8 mouse cellular contexts compared by ENCODE assay signal in the genomic region with DNA sequence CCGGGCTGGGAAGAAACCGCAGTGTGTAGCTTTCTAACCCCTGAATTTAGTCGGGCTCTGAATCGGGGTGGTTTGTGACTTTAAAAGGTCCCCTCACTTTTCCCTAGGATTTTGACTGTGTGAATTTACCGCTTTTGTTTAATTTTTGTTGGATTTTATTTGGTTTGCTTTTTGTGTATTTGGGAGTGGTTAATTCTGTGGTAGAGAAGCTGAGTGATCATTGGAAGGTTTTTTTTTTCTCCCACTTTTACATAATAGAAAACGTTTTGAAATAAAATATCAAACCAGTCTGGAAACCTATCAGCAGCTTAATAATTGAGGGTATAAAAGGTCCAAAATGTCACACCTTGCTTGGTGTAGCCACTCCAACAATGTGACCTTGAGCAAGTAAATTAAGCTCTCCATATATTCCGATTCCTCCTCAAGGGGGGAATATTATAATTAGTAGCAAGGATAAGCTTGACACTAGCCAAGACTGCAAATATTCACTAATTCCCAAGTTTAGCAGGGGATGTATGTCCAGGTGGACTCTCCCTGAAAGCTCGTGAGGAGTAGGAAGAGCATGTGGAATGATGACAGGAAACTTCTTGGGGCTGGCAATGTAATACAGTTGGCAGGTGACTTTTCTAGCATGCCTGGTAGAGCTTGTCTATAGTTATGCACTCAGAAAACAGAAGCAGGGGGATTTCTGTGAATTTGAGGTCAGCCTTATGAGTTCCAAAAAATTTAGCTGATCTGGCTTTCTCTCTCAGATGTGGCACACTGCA. TPM values are rescaled to one million over a fixed set of nuclear protein-coding genes. Genes with fewer than 3 reads are reported as not detected.
DNase-seq lines count a peak whose midpoint lies in the region; ATAC-seq and TF ChIP-seq lines count a peak whose summit lies in the region.

No protein-coding gene starts in this region.

- no peak for TF ChIP-seq CTCF in layer of hippocampus, adult 2 months (conservative IDR thresholded peaks at IDR 0.05)

- DNase-seq in layer of hippocampus, adult 2 months (ENCODE audit: low spot score in 2 of 2) = no peak
- no peak for DNase-seq in layer of hippocampus, adult 9-10 months (ENCODE audit: low spot score)
- DNase-seq in c-Kit-positive CD71-positive TER-119-positive erythroid progenitor cells, embryonic 14.5 days (ENCODE audit: low spot score) = peak; percentile 26
- no peak for DNase-seq in layer of hippocampus, postnatal 25 days (ENCODE audit: extremely low spot score in 1 of 2, low spot score in 1 of 2)
- no peak for DNase-seq in ovary, postnatal 14 days (ENCODE audit: low spot score)

- 10% methylated on average over 8 of the region's 8 CpGs for WGBS in hindbrain, embryonic 15.5 days
- 10% methylated on average over 8 of the region's 8 CpGs for WGBS in midbrain, embryonic 16.5 days

- H3K27me3 ChIP-seq in hindbrain, embryonic 15.5 days = no peaks in the 10 kb centered on the region
- no peaks in the 10 kb centered on the region for H3K27me3 ChIP-seq in midbrain, embryonic 16.5 days (ENCODE audit: control insufficient read depth, insufficient read depth, low read depth, low read length)

- ATAC-seq in hindbrain, embryonic 15.5 days (ENCODE audit: low FRiP score, low read depth) = no peak
- ATAC-seq in midbrain, embryonic 16.5 days = no peak
- ATAC-seq in activated CD4-positive, CD25-positive, alpha-beta regulatory T cell, adult 4 months = no peak

- peak overlapping the region; percentile 95 for H3K27ac ChIP-seq in layer of hippocampus, adult 2 months
- H3K27ac ChIP-seq in hindbrain, embryonic 15.5 days (replicated peaks) = peak overlapping the region; percentile 98
- H3K27ac ChIP-seq in midbrain, embryonic 16.5 days (ENCODE audit: low read length) = peak overlapping the region; percentile 98

- no peaks in the 10 kb centered on the region for H3K9me3 ChIP-seq in hindbrain, embryonic 15.5 days
- H3K9me3 ChIP-seq in midbrain, embryonic 16.5 days (replicated peaks; ENCODE audit: control insufficient read depth, low read length, poor library complexity, severe bottlenecking) = no peaks in the 10 kb centered on the region

- H3K4me1 ChIP-seq in hindbrain, embryonic 15.5 days (replicated peaks) = peaks cover 34% of the 10 kb centered on the region
- peaks cover 27% of the 10 kb centered on the region for H3K4me1 ChIP-seq in midbrain, embryonic 16.5 days (ENCODE audit: control insufficient read depth, insufficient read depth, low read length)

- H3K36me3 ChIP-seq in hindbrain, embryonic 15.5 days = peaks cover 15% of the 10 kb centered on the region
- peaks cover 6% of the 10 kb centered on the region; the same call in 1 of the 2 replicates for H3K36me3 ChIP-seq in midbrain, embryonic 16.5 days (ENCODE audit: control insufficient read depth, insufficient read depth, low read length)

- peak overlapping the region; percentile 58 for H3K9ac ChIP-seq in hindbrain, embryonic 15.5 days
- H3K9ac ChIP-seq in midbrain, embryonic 16.5 days (ENCODE audit: low read depth, low read length) = peak overlapping the region; percentile 78

- peak overlapping the region; percentile 69 for H3K4me2 ChIP-seq in hindbrain, embryonic 15.5 days
- peak overlapping the region; percentile 66 for H3K4me2 ChIP-seq in midbrain, embryonic 16.5 days (ENCODE audit: low read length)

- peak overlapping the region; percentile 73 for H3K4me3 ChIP-seq in layer of hippocampus, adult 2 months
- H3K4me3 ChIP-seq in hindbrain, embryonic 15.5 days = peak overlapping the region; percentile 88
- H3K4me3 ChIP-seq in midbrain, embryonic 16.5 days (ENCODE audit: low read depth, low read length) = peak overlapping the region; percentile 97

RNA-seq across cellular contexts. Expression of gene Rbm39, which starts 1.0 kb away (rescaled TPM):
- 100 to 1,000 TPM; 346 to 390 TPM for total RNA-seq in layer of hippocampus, adult 2 months (2021)
- 414 and 423 TPM in 2 replicates for polyA plus RNA-seq in hindbrain, embryonic 15.5 days (2015; fragmentation: Nextera tagmentation; extraction: Ambion mirVana)
- 406 and 441 TPM in 2 replicates for polyA plus RNA-seq in midbrain, embryonic 16.5 days (2015; fragmentation: Nextera tagmentation; extraction: Ambion mirVana)
- polyA plus RNA-seq in activated CD4-positive, CD25-positive, alpha-beta regulatory T cell, adult 4 months (2017; shearing (Covaris generic)) = 100 to 1,000 TPM; 578 to 629 TPM
- 100 to 1,000 TPM; 275 to 354 TPM for total RNA-seq in layer of hippocampus, postnatal 25 days (2021)

RNA-seq across cellular contexts. Expression of gene Phf20, which starts 15.3 kb away (rescaled TPM):
- total RNA-seq in layer of hippocampus, adult 2 months (2021) = 100 to 1,000 TPM; 106 to 116 TPM
- 111 and 112 TPM in 2 replicates for polyA plus RNA-seq in hindbrain, embryonic 15.5 days (2015; fragmentation: Nextera tagmentation; extraction: Ambion mirVana)
- polyA plus RNA-seq in midbrain, embryonic 16.5 days (2015; fragmentation: Nextera tagmentation; extraction: Ambion mirVana) = 132 and 136 TPM in 2 replicates
- 10 to 100 TPM; 56.4 to 77.6 TPM for polyA plus RNA-seq in activated CD4-positive, CD25-positive, alpha-beta regulatory T cell, adult 4 months (2017; shearing (Covaris generic))
- 10 to 100 TPM; 80.3 to 82.7 TPM for total RNA-seq in layer of hippocampus, postnatal 25 days (2021)

RNA-seq across cellular contexts. Expression of gene Nfs1, which starts 37.0 kb away (rescaled TPM):
- 10 to 100 TPM; 41.6 to 45.2 TPM for total RNA-seq in layer of hippocampus, adult 2 months (2021)
- polyA plus RNA-seq in hindbrain, embryonic 15.5 days (2015; fragmentation: Nextera tagmentation; extraction: Ambion mirVana) = 33.9 and 35.2 TPM in 2 replicates
- 35.3 and 37.6 TPM in 2 replicates for polyA plus RNA-seq in midbrain, embryonic 16.5 days (2015; fragmentation: Nextera tagmentation; extraction: Ambion mirVana)
- polyA plus RNA-seq in activated CD4-positive, CD25-positive, alpha-beta regulatory T cell, adult 4 months (2017; shearing (Covaris generic)) = 10 to 100 TPM; 40.6 to 45.9 TPM
- total RNA-seq in layer of hippocampus, postnatal 25 days (2021) = 10 to 100 TPM; 45.6 to 47.4 TPM

RNA-seq across cellular contexts. Expression of gene Romo1, which starts 37.2 kb away (rescaled TPM):
- total RNA-seq in layer of hippocampus, adult 2 months (2021) = 100 to 1,000 TPM; 149 to 160 TPM
- 439 and 455 TPM in 2 replicates for polyA plus RNA-seq in hindbrain, embryonic 15.5 days (2015; fragmentation: Nextera tagmentation; extraction: Ambion mirVana)
- polyA plus RNA-seq in midbrain, embryonic 16.5 days (2015; fragmentation: Nextera tagmentation; extraction: Ambion mirVana) = 381 and 383 TPM in 2 replicates
- polyA plus RNA-seq in activated CD4-positive, CD25-positive, alpha-beta regulatory T cell, adult 4 months (2017; shearing (Covaris generic)) = 100 to 1,000 TPM; 150 to 165 TPM
- 100 to 1,000 TPM; 156 to 190 TPM for total RNA-seq in layer of hippocampus, postnatal 25 days (2021)

RNA-seq across cellular contexts. Expression of gene Gm28036, which starts 54.1 kb away (rescaled TPM):
- 10 to 100 TPM; 18.5 to 24.6 TPM for total RNA-seq in layer of hippocampus, adult 2 months (2021)
- 16.0 and 19.6 TPM in 2 replicates for polyA plus RNA-seq in hindbrain, embryonic 15.5 days (2015; fragmentation: Nextera tagmentation; extraction: Ambion mirVana)
- 21.8 and 22.3 TPM in 2 replicates for polyA plus RNA-seq in midbrain, embryonic 16.5 days (2015; fragmentation: Nextera tagmentation; extraction: Ambion mirVana)
- polyA plus RNA-seq in activated CD4-positive, CD25-positive, alpha-beta regulatory T cell, adult 4 months (2017; shearing (Covaris generic)) = 1 to 10 TPM; 6.0 to 8.8 TPM
- 10 to 100 TPM; 21.3 to 24.4 TPM for total RNA-seq in layer of hippocampus, postnatal 25 days (2021)
